Mouse (Mus musculus): ENCODE results near the gene Mlh1.

Mlh1 gene

DNA sequence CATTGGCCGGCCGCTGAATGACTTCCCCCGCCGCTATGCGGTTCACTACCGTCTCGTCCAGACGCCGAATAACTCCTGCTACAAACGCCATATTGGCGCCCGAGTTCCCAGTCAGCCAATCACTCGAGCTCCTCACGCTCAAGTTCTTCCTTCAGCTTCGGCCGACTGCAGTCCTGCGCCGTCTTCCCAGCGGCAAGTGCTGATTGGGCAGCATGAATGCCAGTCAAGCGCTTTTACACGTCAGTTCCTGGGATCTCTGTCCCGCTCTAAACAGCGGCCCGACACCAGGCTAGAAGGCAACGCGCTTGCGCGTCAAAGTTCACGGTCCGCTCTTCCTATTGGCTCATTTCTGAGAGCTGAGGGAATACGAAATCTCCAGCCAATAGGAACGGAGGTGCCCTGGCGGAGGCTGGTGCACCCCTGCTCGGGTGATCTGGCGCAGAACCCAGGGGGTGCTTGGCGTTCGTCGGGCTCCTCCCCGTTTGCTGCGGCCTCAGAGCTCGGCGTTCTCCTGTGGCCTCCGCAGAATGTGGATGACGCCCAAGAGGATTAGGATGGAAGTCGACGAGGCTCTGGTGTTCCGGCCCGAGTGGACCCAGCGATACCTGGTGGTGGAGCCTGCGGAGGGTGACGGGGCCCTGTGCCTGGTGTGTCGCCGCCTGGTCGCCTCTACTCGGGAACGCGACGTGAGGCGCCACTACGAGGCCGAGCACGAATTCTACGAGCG, at the start of gene Mlh1, which contains the start of gene Epm2aip1:
Gene Mlh1 (minus strand): TSS at position 358 of the 727 bp plus-strand sequence.
Gene Epm2aip1 (plus strand): TSS at position 496 of the 727 bp plus-strand sequence.
- DNase-seq (ENCODE audit: low read depth, low spot score), result peak; percentile 100

GRCm38 (mm10) chr9:111320912-111321311, 49.3 kb upstream of the Mlh1 start:
- no peak for DNase-seq (ENCODE audit: low read depth, low spot score)

DNA sequence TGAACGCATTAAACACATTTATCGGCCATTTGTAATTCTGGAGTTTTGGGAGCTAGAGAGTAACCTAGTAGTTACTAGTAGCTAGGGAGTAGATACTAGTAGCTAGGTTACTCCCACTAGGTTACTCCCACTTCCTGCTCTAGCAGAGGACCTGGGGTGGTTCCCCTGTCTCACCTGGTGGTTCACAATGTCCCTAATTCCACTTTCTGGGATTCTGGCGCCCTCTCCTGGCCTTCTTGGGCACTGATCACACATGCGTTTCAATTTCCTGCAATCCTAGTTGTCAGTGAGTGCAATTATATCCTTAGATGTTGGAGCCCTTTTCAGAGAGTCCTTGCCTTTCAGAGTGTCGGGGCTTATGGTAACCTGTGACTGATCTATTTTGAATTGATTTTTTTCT, 42.6 kb upstream of the Mlh1 start:
- no peak for DNase-seq (ENCODE audit: low read depth, low spot score)

- DNase-seq (ENCODE audit: low read depth, low spot score), result no peak
Measured at GRCm38 (mm10) chr9:111313793-111314192, 42.2 kb upstream of the Mlh1 start.

- no peak for DNase-seq (ENCODE audit: low read depth, low spot score)
Measured at GRCm38 (mm10) chr9:111313299-111313698, 41.7 kb upstream of the Mlh1 start.

- no peak for DNase-seq (ENCODE audit: low read depth, low spot score)
Measured at GRCm38 (mm10) chr9:111312442-111313141, 41.0 kb upstream of the Mlh1 start.

GRCm38 (mm10) chr9:111311843-111312441, 40.4 kb upstream of the Mlh1 start:
- no peak for DNase-seq (ENCODE audit: low read depth, low spot score)

GRCm38 (mm10) chr9:111311031-111311842, 39.6 kb upstream of the Mlh1 start, which contains the start of gene Trank1:
Gene Trank1 (plus strand): TSS chr9:111311739.
- DNase-seq (ENCODE audit: low read depth, low spot score), result no peak

GRCm38 (mm10) chr9:111306142-111306541, 34.6 kb upstream of the Mlh1 start:
- DNase-seq (ENCODE audit: low read depth, low spot score), result no peak

DNA sequence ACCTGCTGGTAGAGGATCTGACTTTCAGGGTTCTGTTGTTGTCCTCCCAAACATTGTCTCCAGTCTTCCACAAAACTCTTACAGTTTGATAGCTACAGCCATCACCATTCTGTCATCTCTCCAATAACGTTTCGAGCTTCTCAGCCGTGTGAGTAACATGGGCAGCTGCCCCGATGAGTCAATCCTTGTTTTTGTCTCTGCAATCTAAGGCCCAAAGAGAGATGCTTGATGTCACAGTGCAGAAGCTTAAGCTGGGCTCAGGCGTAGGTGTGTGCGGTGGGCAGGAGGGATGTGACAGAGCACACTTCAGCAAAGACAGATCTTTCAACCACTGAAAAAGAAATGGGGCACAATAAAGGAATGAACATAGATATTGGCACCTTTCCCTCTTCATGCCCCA, 32.4 kb upstream of the Mlh1 start:
- DNase-seq (ENCODE audit: low read depth, low spot score), result no peak

DNA sequence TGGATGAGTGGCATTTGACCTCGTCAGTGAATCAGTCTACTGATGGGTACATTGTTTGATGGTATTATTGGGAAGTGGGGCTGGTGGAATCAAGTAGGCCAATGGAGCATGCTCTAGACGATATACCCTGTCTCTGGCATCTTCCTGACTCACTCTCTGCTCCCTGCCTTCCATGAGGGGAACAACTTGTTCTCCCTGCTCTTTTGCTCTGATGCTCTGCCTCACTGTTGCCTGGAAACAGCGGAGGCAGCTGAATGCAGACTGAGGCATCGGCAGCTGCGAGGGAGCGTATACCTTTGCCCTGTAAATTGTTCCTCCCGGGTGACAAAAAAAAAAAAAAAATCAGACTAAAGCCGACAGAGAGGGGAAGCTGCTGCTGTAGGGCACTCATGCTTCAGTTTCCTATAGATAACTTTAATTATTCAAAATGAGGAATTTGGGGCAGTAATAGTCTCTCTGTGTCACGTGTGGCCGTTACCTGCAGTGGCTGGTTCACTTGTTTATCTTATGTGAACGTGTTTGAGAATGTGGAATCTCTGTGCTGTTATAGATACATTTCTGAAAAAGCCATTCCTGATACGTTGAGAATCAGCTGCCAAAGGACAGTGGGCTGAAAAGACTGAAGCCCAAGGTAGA, 30.7 kb upstream of the Mlh1 start:
- no peak for DNase-seq (ENCODE audit: low read depth, low spot score)

DNA sequence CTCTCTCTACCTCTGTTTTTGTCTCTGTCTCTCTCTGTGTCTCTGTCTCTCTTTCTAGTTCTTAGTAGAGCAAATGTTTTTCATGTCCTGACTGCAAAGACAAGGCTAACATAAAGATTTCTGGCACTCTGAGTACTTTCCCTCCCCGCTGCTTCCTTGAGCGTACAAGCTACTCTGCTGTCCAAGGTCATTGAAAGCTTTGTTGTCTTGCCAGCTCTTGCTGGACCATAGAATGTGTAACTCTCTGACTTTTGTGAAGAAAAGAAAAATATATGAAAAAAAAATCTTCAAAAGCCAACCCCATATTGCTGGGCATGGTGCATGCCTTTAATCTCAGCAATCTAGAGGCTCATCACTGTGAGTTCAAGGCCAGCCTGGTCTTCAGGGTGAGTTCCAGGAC, 27.0 kb upstream of the Mlh1 start:
- no peak for DNase-seq (ENCODE audit: low read depth, low spot score)

DNA sequence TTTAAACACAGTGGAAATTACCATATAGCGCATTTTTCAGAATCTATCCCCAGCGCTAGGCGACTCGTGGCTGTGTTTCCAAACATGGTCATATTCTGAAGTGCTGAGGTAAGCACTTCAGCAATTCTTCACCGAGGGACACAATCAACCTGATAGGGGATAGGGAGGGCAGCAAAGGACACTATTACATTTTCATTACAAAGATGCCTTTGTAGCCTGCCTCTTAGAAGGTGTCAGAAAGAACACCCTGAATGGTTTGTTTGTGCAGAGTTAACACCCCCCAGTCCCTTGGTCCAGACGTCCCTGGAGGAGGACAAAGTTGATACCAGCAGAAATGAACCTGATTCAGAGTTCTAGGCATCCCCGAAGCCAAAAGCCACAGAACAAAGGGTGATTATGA, 24.8 kb upstream of the Mlh1 start:
- no peak for DNase-seq (ENCODE audit: low read depth, low spot score)

DNA sequence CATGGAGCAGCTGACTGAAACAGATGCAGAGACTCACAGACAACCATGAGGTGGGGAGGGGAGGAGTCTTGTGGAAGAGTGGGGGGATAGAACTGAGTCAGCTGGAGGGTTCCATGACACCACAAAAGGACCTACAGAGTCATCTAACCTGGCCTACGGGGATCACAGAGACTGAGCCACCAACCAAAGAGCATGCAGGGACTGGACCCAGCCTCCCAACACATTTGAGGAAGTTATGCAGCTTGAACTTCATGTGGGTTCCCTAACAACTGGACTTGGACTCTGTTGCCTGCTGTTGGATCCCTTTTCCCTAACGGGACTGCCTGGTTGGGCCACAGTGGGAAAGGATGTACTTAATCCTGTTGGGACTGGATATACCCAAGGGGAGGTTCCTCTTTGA, 23.7 kb upstream of the Mlh1 start:
- DNase-seq (ENCODE audit: low read depth, low spot score), result no peak

GRCm38 (mm10) chr9:111294911-111295310, 23.3 kb upstream of the Mlh1 start:
- DNase-seq (ENCODE audit: low read depth, low spot score), result no peak

- no peak for DNase-seq (ENCODE audit: low read depth, low spot score)
Measured at GRCm38 (mm10) chr9:111293234-111293633, 21.6 kb upstream of the Mlh1 start.

DNA sequence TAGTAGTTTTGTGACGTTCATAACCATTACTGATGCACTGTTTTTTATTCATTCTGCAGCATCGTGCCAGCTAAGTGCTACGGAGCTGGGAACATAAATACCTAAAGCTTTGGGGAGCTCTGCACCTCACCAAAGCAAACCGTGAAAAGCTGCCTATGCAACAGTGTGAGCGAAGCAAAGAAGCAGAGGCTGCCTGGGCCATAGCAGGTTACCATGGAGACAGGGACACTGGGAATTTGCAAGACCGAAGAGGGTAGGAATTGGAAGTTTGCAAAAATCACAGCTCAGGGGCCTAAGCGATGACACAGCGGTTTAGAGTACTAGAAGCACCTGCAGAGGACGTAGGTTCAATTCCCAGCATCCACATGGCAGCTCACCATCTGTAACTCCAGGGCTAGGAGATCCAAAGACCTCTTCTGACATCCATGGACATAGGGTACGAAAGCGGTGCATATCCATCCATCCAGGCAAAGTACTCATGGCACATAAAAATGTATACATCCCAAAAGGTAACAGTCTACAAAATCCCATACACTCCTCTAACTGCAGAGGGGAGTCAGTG, 19.0 kb upstream of the Mlh1 start:
- peak; percentile 47 for DNase-seq (ENCODE audit: low read depth, low spot score)

- peak; percentile 60 for DNase-seq (ENCODE audit: low read depth, low spot score)
Measured at GRCm38 (mm10) chr9:111289832-111290339, 18.3 kb upstream of the Mlh1 start.

- DNase-seq (ENCODE audit: low read depth, low spot score), result no peak
Measured at GRCm38 (mm10) chr9:111289294-111289831, 17.8 kb upstream of the Mlh1 start.

DNA sequence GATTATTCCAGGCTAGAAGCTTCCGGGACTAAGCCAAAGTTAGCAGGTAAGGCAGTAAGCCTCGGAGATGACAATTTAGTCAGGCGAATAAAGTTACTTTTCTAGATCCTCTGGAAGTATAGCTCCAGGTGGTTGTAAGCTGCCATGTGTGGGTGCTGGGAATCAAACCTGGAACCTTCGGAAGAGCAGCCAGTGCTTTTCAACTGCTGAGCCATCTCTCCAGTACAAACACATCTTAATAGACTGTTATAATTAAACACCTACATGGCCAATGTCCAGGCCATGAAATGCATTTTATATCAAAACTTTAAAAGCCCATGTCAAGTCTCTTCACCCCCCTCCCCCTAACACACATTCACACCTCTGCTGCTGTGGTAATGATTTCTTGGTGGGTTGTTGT, 16.4 kb upstream of the Mlh1 start:
- no peak for DNase-seq (ENCODE audit: low read depth, low spot score)

Measured in telencephalon, adult 2 months (tissue).